Mouse (Mus musculus): ENCODE data around the gene Taok3. TPM values are rescaled to one million over a fixed set of nuclear protein-coding genes. Genes with fewer than 3 reads are reported as not detected.

Gene Taok3
- total and polyA plus RNA-seq, 3 experiments = 32.1 to 79.2 TPM; not detected in 1

GRCm38 (mm10) chr5:117313420-117313819 lies 193.5 kb downstream of the Taok3 start:
- Histone ChIP-seq H3K9me3 (replicated peaks; ENCODE audit: insufficient read depth, low read length) (no peaks in the 10 kb centered on the region), H3K27ac (ENCODE audit: control insufficient read depth, low read depth, low read length) (no peak overlapping the region), H3K79me2 (ENCODE audit: control insufficient read depth, insufficient read depth, low read length, poor library complexity) (no peaks in the 10 kb centered on the region), H3K4me1 (ENCODE audit: control insufficient read depth in 1 of 2, insufficient read depth in 2 of 2, low read length in 2 of 2) (peaks cover 4 to 20% of the 10 kb centered on the region in 2 experiments), H3K36me3 (ENCODE audit: control insufficient read depth in 1 of 2, insufficient read depth in 2 of 2, low read length in 2 of 2) (peaks cover 0 to 14% of the 10 kb centered on the region in 2 experiments; a peak in 2 of 4 replicates), H3K27me3 (ENCODE audit: control insufficient read depth in 1 of 2, insufficient read depth in 2 of 2, low read length in 2 of 2) (no peaks in the 10 kb centered on the region; a peak in 1 of 4 replicates), H3K4me3 (ENCODE audit: control insufficient read depth in 1 of 2, insufficient read depth in 1 of 2, low read depth in 2 of 2, low read length in 2 of 2) (0 out of 4 replicates have a peak overlapping the region, but pooled peaks of 1 of the 2 experiments have one; percentile 26), H3K9ac (ENCODE audit: control insufficient read depth, low read depth, low read length, poor library complexity, severe bottlenecking) (no peak overlapping the region)
- DNase-seq (ENCODE audit: low read depth, low spot score) = peak; percentile 44
- no peak for TF ChIP-seq RAD21 (IDR thresholded peaks at IDR 0.05; ENCODE audit: low read depth, low read length)
- no peak for TF ChIP-seq MYB (IDR thresholded peaks at IDR 0.05; ENCODE audit: low read depth, low read length)
- TF ChIP-seq GATA1 (IDR thresholded peaks at IDR 0.05; ENCODE audit: low read depth, low read length) = no peak
- no peak for TF ChIP-seq CHD2 (IDR thresholded peaks at IDR 0.05; ENCODE audit: low read length)
- TF ChIP-seq CTCF (IDR thresholded peaks at IDR 0.05 in 2 of 3, conservative IDR thresholded peaks at IDR 0.05 in 1 of 3; ENCODE audit: control insufficient read depth in 1 of 3, insufficient read depth in 1 of 3, low read depth in 2 of 3, low read length in 3 of 3, poor library complexity in 1 of 3, severe bottlenecking in 1 of 3) = no peak
- no peak for TF ChIP-seq MAFK (IDR thresholded peaks at IDR 0.05; ENCODE audit: borderline replicate concordance, low read depth, low read length)
- TF ChIP-seq MEF2A (IDR thresholded peaks at IDR 0.05; ENCODE audit: extremely low read depth, insufficient replicate concordance, low read depth, low read length, poor library complexity, severe bottlenecking) = no peak

GRCm38 (mm10) chr5:117313909-117314308 lies 194.0 kb downstream of the Taok3 start:
- Histone ChIP-seq H3K4me3 (ENCODE audit: control insufficient read depth in 1 of 2, insufficient read depth in 1 of 2, low read depth in 2 of 2, low read length in 2 of 2) (no peak overlapping the region), H3K27ac (ENCODE audit: control insufficient read depth, low read depth, low read length) (no peak overlapping the region), H3K9me3 (replicated peaks; ENCODE audit: insufficient read depth, low read length) (no peaks in the 10 kb centered on the region), H3K9ac (ENCODE audit: control insufficient read depth, low read depth, low read length, poor library complexity, severe bottlenecking) (no peak overlapping the region), H3K27me3 (ENCODE audit: control insufficient read depth in 1 of 2, insufficient read depth in 2 of 2, low read length in 2 of 2) (no peaks in the 10 kb centered on the region; a peak in 1 of 4 replicates), H3K36me3 (ENCODE audit: control insufficient read depth in 1 of 2, insufficient read depth in 2 of 2, low read length in 2 of 2) (peaks cover 0 to 14% of the 10 kb centered on the region in 2 experiments; a peak in 2 of 4 replicates), H3K79me2 (ENCODE audit: control insufficient read depth, insufficient read depth, low read length, poor library complexity) (no peaks in the 10 kb centered on the region; the same call in 1 of the 2 replicates), H3K4me1 (ENCODE audit: control insufficient read depth in 1 of 2, insufficient read depth in 2 of 2, low read length in 2 of 2) (peaks cover 4 to 20% of the 10 kb centered on the region in 2 experiments)
- TF ChIP-seq MAX (IDR thresholded peaks at IDR 0.05; ENCODE audit: low read length) (no peak), CHD1 (IDR thresholded peaks at IDR 0.05; ENCODE audit: low read depth, low read length) (no peak), MXI1 (IDR thresholded peaks at IDR 0.05; ENCODE audit: low read depth, low read length) (no peak), MAZ (IDR thresholded peaks at IDR 0.05; ENCODE audit: low read depth, low read length) (no peak), JUND (IDR thresholded peaks at IDR 0.05; ENCODE audit: low read depth, low read length) (no peak), HCFC1 (IDR thresholded peaks at IDR 0.05; ENCODE audit: low read depth, low read length) (no peak), E2F4 (IDR thresholded peaks at IDR 0.05; ENCODE audit: borderline replicate concordance, low read depth, low read length) (no peak), GATA1 (IDR thresholded peaks at IDR 0.05; ENCODE audit: low read depth, low read length) (no peak), NRF1 (IDR thresholded peaks at IDR 0.05; ENCODE audit: insufficient read depth, low read depth, low read length, poor library complexity, severe bottlenecking) (no peak), ETS1 (IDR thresholded peaks at IDR 0.05; ENCODE audit: low read depth, low read length) (no peak), MYC (IDR thresholded peaks at IDR 0.05; ENCODE audit: low read depth, low read length) (no peak), USF2 (IDR thresholded peaks at IDR 0.05; ENCODE audit: borderline replicate concordance in 1 of 2, insufficient read depth in 1 of 2, low read depth in 1 of 2, low read length in 2 of 2) (no peak), BHLHE40 (IDR thresholded peaks at IDR 0.05; ENCODE audit: borderline replicate concordance, low read depth, low read length) (no peak), RCOR1 (IDR thresholded peaks at IDR 0.05; ENCODE audit: low read depth, low read length) (no peak), GABPA (IDR thresholded peaks at IDR 0.05; ENCODE audit: low read depth, low read length) (no peak), ZKSCAN1 (IDR thresholded peaks at IDR 0.05; ENCODE audit: low read depth, low read length) (no peak), TBP (IDR thresholded peaks at IDR 0.05; ENCODE audit: low read depth, low read length) (no peak)
- no peak for DNase-seq (ENCODE audit: low read depth, low spot score)
